Mouse (Mus musculus): Measurements from ENCODE around the gene Tmc5.

GRCm38 (mm10) chr7:118707216-118707615 is 110.1 kb downstream of the Tmc5 start:
- no peak for TF ChIP-seq CTCF (IDR thresholded peaks at IDR 0.05; ENCODE audit: borderline replicate concordance, extremely low read depth, insufficient read depth, insufficient read length)
- TF ChIP-seq POLR2A (IDR thresholded peaks at IDR 0.05; ENCODE audit: borderline replicate concordance, extremely low read depth, insufficient read depth, insufficient read length, poor library complexity, severe bottlenecking): no peak

Data from brain, embryonic 14.5 days (tissue).